Mouse (Mus musculus) CD4-positive, CD25-positive, alpha-beta regulatory T cell, adult 4 months (primary cell): ENCODE results near the gene D030056L22Rik. TPM values are rescaled to one million over a fixed set of nuclear protein-coding genes. Genes with fewer than 3 reads are reported as not detected.

Source experiments
- ATAC-seq: one replicate; pipeline ENCODE4 v1.8.0; 2017
- polyA plus RNA-seq, 2 experiments: library from polyadenylated mRNA; unstranded; fragments of 100-300 nt; shearing (Covaris generic); gene quantifications; one replicate each; pipeline ENCODE4 v1.2.1; 2017

D030056L22Rik gene
- polyA plus RNA-seq, 2 experiments from 2014 or later, result 1.5 to 3.5 TPM

DNA sequence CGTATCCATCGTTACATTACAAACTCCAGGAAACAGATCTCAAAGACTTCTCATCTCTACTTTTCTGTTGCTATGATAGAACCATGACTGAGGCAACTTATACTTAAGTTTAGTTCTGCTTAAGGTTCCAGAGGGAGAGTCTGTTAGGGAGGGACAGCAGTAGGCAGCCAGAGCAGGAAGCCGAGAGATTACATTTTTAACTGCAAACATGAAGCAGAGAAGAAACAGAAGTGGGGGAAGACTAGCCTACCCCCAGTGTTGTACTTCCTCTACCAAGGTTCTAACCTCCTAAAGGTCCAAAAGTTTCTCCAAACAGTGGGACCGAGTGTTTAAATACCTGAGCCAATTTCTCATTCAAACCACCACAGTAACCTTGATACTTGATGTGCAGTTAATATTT lies 22.9 kb downstream of the D030056L22Rik start:
- ATAC-seq, result no peak

DNA sequence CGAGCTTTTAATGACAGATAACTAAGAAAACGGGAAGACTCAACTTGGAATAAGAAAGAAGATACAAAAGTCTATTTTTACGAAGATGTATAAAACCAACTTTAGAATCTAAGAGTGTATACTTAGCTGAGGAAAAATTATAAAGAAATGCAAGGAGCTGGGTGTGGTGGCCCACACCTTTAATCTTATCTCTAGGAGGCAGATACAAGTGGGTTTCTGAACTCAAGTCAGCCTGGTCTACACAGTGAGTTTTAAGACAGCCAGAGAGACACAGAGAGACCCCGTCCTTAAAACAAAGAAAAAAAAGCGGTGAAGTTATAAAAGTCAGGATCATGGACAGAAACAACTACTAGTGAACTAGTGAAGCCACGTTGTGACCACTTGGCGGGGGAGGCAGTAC lies 26.2 kb downstream of the D030056L22Rik start:
- no peak for ATAC-seq

DNA sequence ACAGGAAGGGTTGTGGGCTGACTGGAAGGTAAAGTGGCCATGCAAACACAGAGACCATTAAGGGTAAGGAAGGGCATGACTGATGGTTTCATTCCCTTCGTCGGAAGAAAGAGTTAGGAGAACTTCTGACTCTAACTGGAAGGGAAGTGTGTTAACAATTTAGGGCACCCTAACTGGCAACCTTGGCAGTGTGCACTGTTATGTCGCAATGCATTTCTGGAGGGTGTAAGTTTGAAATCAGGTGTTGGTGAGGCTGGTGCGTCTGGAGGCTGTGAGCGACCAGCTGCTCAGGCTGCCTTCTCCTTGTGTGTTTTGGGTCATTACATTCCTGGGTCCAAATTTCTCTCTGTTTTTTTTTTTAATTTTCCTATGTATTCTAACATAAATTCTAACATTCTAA lies 31.0 kb downstream of the D030056L22Rik start:
- no peak for ATAC-seq

DNA sequence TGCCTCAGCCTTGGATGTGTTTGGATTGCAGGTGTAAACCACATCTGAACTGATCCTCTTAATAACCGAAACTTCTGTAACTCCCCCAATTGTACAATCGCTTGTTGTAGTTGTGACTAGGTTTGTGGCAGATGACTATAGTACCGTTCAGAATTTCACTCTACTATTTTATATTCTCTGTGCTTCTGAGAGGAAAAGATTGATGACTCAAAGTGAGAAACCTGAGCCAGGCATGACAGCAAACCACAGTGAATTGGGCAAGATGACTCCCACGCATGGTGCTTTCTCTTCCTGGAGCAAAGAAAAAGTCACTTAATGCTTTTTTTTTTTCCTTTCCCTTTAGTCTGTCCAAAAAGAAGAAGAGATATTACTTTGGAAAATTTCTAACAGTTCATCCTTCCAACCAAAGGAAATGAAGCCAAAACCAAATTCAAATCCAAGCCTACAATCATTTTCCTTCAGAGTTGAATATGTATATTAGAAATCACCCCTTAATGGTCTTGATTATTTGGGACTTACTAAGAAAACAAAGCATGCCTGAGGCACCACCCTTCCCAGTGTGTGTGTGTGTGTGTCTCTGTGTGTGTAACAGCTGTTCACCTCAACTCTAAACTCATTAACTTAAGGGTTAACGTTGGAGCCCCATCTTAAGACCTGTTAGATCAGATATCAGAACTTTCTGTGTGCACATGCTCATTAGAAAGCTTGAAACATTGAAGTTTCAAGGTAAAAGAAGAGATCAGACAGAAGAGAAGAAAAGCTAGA lies 33.8 kb downstream of the D030056L22Rik start:
- ATAC-seq, result peak; percentile 87

DNA sequence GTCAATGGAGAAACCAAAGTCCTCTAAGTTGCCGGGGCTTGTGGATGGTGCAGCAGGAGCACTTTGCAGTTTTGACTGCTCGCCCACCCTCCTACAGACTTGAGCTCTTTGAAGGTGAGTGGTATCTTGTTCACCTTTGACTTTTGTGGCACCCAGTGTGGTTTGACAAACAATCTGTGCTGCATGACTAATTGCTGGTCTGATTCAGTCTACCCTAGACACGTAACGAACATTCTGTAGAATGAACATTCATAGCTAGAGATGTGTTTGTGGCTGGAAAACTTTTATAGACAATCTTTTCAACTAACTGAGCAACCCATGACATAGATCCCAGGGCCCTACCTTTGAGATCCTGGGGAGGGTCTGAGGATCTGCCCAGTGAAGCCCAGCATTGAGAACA lies 34.4 kb downstream of the D030056L22Rik start:
- ATAC-seq, result peak; percentile 40

DNA sequence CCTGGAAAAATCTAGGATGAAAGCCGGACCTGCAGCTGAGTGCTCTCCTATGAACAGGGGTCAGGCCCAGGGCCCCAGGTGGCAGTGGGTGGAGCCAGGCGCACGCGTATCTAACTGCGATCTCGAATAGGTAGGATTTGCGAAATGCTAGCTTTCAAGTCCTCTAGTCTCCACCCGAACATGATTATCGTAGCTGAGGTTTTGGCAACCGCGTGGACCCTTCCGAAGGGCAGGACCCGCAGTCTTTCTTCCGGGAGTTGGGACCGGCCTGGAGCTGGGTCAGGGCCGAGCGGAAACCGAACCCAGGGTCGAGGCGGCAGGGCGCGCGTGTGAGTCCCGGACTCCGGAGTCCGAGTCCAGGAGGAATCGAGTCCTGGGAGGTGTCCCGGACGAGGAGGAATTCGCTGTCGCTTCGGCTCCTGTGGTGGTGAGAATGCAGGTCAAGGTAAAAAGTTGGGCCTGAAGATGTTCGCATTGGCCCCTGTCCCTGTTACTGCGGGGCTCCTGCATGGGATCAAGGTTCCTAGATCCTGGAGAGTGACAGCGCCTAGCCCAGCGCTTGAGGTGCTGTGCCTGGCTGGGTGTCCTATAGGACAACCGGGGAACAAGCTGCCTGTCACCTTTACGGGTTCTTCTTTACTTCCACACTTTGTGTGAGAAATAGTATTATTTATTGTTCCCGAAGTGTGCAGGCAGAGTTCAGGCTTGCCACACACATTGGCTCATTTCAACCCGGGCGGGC lies 36.8 kb downstream of the D030056L22Rik start, which contains the start of gene Trpm6:
Gene Trpm6, plus strand, starts transcription at position 386 of the 742 bp plus-strand sequence.
- ATAC-seq, result no peak

DNA sequence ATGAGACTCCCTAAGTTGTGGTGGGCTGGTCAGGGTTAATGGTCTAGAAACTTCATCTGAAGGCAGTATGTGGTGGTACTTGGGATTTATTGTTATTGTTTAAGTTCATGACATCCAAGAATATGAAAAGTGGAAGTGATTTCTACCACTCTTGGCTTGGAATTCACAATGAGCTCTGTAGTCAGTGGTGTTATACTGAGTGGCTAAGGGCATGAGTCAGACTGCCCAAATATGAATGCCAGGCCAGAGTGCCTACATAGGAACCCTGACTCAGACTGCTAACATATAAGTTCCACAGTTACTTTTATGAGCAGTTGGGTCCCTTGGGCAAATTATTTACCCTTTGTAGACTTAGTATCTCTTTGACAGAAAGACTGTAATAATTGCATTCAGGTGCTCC lies 44.2 kb downstream of the D030056L22Rik start:
- ATAC-seq, result no peak

DNA sequence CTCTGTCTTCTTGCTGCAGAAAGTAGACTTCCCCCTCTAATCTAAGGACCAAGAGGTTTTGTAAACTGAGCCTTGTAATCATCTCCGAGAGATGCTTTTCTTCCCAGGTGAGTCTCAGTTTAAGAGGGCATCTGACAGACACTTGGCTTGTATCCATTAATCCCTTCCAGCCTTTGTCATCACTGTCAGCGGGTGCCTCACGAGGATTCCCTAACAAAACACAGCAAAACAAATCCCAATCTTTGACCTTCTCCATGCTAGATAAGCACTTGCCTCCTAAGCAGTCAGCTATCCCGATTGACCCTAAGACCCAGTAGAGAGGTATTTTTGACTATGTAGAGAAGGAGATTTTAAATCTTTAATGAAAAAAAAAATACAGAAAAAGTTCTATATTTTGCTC lies 44.7 kb downstream of the D030056L22Rik start:
- no peak for ATAC-seq

DNA sequence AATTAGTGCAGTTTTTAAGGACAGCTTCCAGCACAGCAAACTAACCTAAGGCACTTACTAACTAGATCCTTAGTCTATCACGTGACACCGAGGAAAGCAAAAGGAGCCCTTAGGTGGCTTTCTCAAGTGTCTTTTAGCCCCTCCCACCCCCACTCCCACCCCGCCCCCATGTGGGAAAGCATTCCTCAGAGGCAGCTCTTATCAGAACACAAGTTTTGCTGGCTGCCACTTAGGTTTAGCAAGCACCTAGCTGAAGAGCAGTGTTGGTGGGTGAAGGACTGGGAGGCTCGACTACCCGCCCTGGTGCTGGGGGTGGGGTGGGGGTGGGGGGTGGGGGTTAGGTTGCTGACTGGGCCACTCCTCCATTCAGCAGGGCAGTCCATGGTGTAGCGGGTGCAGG lies 45.3 kb downstream of the D030056L22Rik start:
- no peak for ATAC-seq

DNA sequence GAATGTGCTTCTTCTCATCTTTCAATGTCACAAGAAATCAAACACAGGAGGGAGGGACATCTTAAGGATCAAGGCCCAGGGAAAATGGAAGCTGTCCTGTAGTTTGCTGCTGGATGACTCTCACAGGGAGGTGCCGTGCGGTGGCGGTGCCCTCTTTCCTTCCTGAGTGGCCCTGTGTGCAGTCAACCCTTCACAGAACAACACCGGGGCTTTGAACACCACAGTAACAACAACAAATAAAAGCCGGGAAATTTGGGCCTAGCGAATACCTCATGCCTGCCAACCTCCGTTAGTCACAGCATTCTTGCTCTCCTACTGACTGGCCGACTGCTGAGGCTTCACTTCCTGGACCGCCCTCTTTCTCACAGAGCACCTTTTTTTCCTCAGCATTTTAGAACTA lies 45.9 kb downstream of the D030056L22Rik start:
- ATAC-seq, result no peak

DNA sequence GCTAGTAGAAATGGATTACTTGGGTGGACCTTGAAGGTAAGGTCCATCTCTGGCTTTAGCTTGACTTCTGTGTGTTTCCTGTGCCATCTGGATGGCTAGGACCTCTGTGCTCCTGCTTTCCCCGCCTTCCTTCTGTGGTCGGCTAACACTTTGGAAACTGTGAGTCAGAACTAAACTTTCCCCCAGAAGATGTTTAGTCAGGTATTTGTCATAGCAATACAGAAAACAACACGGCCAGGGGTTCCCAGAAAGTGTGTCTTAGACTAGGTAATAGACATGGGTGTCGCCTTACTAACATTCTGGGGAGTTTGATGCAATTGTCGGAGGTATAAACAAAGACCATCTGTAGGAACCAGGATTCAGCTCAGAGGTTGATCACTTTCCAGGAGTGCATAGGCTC lies 53.4 kb downstream of the D030056L22Rik start:
- ATAC-seq, result no peak

Other genes starting within 250 kb of the D030056L22Rik start
- 100 to 1,000 TPM; 100 to 103 TPM for gene Ostf1, start 81.4 kb upstream of the D030056L22Rik start, polyA plus RNA-seq
- gene Nmrk1, start 81.2 kb upstream of the D030056L22Rik start, polyA plus RNA-seq, result 1 to 10 TPM; 7.4 to 8.1 TPM
- gene Carnmt1, start 42.4 kb upstream of the D030056L22Rik start, polyA plus RNA-seq, result 1 to 10 TPM; 2.2 to 3.5 TPM
- gene Trpm6, start 36.8 kb downstream of the D030056L22Rik start, polyA plus RNA-seq, result under 1 TPM; 0.13 to 0.38 TPM